Mouse (Mus musculus): ENCODE measurements around the gene Tnnt2. TPM values are rescaled to one million over a fixed set of nuclear protein-coding genes. Genes with fewer than 3 reads are reported as not detected.

Gene Tnnt2
- total RNA-seq, 2 experiments from 2014 or later: 7,447 to 7,490 TPM

DNA sequence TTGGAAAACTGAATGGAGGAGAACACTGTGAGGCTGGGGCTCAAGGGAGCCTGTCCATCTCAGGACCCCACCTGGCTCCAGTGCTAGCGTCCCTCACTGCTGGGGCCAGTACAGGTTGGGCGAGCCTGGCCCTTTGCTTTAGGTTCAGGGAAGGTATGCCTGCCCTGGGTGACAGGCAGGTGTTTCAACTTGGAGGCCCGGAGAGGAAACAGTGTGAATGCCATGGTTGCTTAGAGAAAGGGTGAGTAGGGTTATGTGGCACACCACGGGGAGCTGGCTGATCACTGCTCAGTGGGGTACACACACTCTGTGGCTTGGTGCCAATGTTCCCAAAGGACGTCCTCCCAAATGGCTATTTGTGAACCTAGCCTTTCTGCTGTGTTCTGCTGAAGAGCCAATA lies 21.6 kb upstream of the Tnnt2 start:
- no peak for DNase-seq
- intact Hi-C loops (cut with DNase I): loop anchor here (5.0 kb wide), 1 partner anchor 128 kb away; no protein-coding TSS in a partner anchor

DNA sequence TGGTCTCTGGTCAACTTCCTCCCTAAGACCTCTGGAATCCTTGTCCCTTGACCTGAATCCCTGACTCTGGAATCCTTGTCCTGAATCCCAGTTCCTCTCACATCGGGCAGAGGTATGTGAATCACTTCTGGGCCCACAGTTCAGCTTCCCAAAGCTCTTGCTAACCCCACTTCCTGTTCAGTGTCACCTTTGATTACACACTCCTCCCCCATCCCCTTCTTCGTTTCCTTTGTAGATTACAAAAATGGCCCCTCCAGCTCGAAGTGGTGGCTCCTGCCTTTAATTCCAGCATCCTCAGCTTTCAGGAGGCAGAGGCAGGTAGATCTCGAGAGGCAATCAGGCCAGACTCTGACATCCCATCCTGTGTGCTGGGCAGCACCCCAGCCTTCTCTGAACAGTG lies 18.6 kb upstream of the Tnnt2 start:
- no peak for DNase-seq
- intact Hi-C loops (cut with DNase I): no loop called here

DNA sequence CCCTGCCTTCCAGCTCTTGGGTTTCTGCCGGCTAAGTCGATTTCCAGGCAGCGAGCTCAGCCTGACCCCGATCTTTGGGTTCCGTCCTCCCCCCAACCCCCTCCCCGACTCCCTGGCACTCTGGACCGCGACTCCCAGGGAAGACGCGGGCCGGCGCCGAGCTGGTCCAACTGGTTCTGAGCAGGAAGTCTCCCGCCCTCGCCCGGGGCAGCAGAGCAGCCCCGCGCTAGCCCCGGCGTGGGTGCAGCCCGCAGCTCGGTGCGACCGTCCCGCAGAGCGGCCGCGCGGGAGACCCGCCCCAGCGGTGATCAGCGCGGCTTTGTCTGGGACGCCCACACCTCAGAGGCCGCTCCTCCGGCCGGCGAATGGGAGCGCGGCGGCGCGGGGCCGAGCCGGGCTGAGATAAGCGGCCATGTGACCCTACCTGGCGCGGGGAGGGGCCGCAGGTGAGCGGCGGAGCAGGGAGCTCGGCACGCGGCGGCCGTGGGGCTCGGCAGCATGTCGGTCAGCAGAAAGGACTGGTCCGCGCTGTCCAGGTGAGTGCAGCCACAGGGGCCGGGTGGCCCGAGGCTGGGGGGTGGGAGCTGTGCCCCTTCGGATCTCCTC lies 17.6 kb upstream of the Tnnt2 start, which contains the start of gene Lad1:
Gene Lad1, plus strand, starts transcription at position 118 of the 606 bp plus-strand sequence.
- intact Hi-C loops (cut with DNase I): no loop called here
- peak in 1 of 2 experiments; percentile 13 for DNase-seq

DNA sequence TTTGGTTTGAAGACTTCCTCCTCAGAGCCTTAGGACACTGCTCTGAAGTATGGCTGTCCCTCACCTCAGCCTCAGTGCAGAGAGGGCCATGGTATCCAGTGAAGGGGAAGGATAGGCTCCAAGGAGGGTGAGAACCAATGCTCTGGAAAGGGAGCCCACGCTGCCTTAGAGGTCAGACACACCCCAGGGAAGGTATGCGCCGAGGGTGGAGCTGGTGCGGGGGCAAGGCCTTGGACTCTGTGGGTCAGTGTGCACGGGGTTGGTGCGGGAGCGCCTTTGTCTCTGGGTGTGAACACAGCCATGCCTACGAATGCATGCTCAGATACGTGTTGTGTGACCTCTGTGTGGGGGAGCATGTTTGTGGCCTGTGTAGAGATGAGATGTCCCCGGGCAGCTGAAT lies 16.1 kb upstream of the Tnnt2 start:
- DNase-seq: no peak
- intact Hi-C loops (cut with DNase I): no loop called here

DNA sequence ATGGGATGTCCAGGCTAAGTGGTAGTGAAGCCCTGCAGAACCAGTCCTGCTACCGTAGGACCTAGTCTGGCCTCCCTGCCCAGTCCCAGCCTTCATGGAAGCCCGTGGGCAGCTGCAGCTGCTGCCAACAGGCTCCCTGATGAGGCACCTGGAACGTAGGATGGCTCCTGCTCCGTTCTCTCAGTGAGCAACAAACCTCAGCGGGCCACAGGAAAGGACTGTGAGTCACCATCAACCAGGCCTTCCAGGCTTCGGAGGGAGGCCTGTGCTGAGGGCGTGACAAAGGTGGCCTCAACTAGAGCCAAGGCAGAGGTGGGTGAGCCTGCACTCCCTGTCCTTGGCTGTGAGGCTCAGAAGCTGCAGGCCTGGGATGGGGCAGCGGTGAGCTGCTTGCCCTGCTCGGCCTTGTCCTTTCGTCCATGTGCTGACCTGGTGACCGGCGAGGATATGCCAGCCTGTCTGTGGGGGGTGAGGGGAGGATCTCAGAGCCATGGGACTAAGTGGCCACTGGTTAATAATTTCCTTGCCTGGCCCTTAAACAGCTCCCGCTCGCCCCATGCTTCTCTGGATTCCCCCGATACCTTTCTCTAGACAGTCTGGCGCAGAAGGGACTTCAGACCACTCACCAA lies 15.3 kb upstream of the Tnnt2 start:
- DNase-seq: no peak
- intact Hi-C loops (cut with DNase I): no loop called here

DNA sequence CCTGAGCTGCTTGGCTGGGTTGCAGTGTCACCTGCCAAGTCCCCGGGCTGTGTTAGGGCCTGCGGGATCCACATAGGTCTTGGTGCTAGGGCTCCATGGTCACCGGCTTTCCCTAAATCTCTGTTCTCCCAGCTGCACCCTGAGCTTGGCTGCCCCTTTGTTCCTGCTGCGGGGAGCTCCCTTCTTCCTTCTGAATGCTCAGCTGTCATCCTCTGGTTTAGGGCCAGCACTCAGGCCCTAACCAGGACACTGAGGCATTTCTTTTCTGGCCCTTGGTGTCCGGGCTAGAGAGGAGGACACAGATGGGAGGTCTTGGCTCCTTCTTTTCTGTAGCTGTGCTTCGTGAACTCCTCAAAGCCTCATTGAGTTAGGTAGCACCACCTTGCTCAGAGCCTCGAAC lies 14.4 kb upstream of the Tnnt2 start:
- DNase-seq: no peak

DNA sequence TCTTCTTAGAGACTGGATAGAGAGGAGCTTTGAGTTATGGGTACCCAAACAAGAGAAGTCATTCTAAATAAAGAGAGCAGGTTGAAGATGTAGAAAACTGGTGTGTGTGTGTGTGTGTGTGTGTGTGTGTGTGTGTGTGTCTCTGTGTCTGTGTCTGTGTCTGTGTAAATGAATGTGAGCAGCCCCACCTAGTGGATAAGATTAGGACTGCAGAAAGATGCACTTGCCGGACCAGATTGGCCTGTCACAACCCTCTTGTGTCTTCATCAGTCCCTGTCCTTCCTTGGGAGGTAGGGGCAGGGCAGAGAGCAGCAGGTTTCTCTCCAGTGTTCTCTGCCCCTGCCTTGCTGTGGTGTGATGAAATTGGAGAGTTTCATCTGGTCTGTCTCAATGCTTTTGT lies 7.2 kb upstream of the Tnnt2 start:
- intact Hi-C loops (cut with DNase I): loop anchor here (2.0 to 5.0 kb wide), 3 partner anchors 18 to 112 kb away; no protein-coding TSS in a partner anchor
- peak; percentile 50 to 74 for DNase-seq

More for the DNA sequence above, 14.4 kb upstream of the Tnnt2 start:
- intact Hi-C loops (cut with DNase I): no loop called here

DNA sequence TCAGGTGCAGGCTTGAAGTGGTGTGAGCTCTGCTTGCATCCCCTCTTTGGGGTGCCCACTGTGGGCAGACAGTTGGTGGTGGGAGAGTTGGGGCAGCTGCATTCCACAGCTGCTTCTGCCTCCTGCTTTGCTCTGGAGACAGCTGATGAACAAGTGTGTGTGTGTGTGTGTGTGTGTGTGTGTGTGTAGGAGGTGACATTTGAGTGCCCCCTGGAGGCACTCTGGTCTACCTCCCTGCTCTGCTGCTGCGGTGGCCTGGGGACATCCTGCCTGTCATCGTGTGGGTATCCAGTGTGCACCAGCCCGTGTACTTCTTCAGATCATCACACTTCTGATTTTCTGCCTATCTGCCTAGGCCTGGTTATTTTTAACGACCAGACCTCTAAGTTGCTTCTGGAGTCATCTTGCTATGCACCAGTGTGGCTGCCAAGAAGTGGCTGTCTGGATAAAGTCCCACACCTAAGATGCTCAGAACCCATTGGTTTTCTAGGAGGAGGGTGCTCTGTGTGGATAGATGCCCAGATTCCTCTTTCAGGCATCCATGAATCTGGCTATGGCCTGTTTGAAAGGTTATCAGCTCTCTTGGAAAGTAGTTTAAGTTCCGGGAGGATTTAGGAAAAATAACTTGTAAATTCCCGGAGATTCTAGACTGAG lies 1.8 kb upstream of the Tnnt2 start:
- intact Hi-C loops (cut with DNase I): no loop called here
- peak; percentile 43 to 58 for DNase-seq

DNA sequence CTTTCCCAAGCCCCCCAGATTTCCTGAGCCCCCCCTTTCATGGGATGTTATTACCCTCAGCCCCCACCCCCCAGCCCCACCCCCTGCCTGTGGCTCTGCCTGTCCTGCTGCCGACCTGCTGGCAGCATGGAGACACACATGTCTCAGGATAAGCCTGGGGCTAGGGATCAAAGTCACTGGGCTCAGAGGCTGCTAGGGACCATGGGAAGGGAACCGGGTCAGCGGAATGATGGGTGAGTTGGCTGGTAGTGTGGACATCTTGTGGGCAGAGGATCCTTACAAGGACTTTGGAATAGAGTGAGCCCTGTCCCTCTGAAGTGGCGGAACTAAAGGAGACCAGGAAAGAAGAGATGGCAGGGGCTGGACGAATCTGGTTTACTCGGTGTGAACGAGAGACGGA lies 1.2 kb upstream of the Tnnt2 start:
- intact Hi-C loops (cut with DNase I): no loop called here
- DNase-seq: no peak

DNA sequence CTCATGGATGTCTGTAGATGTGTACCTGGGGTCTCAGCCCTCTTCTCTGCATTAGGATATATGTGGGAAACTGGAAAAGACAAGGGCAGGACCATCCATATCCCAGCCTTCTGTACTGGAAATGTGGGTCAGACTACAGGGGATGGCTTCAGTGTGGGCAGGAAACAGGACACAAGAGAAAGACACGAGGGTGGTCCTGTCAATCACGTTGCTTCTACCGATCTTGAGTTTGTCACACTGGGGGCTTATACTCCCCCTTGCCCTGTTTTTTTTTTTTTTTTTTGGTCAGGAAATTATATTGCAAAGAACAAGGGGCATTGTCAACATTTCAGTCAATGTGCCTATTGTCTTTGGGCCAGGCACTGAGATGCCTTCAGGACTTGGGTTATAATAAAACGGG lies 2.5 kb downstream of the Tnnt2 start:
- DNase-seq: peak; percentile 9 to 32
- intact Hi-C loops (cut with DNase I): no loop called here

DNA sequence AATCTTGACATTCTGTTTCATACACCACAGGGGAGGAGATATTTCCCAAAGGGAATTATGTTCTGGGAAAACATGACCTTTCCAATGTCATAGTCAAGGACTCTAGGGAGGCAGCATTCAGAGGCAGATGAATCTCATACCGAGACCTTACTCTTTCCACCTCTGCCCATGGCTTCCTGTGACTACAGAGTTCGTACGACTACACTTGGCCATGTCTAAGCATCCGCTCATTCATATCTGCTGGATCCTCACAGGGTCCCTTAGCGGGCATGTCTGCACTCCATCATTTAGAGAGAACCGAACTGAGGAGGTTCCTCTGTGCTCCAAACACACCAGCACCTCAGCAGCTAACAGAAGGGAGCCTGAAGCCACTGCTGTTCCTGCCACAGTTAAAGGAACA lies 2.9 kb downstream of the Tnnt2 start:
- DNase-seq: peak in 1 of 2 experiments; percentile 27
- intact Hi-C loops (cut with DNase I): no loop called here

DNA sequence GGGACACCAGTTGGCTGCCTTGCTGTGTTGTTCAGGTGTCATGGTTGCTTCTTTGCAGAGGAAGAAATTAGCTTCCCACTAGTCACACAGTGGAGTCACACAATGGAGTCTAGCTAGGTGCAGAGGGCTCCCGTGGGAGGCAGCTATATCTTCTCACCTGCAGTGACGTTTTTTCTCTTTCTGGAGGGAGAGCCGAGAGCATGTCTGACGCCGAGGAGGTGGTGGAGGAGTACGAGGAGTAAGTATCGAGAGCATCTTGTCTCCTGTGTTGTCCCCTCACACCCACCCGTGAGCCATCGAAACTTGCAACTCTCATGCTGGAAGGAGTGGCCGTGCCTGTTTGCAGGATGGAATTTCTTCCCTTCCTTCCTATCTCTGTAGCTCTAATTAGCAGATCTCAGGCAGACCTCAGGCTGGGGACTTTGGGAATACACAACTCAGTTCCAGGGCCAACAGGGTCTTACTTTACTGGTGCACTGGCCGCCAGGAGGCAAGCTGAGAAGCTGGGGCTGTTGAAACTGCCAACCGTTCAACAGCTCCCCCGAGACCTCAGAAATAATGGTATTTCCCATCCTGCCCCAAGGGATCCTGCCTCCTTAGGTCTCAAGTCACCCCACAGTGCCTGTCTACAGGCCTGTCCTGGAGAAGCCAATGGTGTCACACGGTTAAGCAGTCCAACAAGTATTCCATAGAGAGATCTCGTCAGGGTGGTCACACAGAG lies 4.7 kb downstream of the Tnnt2 start:
- intact Hi-C loops (cut with DNase I): no loop called here
- DNase-seq: no peak

DNA sequence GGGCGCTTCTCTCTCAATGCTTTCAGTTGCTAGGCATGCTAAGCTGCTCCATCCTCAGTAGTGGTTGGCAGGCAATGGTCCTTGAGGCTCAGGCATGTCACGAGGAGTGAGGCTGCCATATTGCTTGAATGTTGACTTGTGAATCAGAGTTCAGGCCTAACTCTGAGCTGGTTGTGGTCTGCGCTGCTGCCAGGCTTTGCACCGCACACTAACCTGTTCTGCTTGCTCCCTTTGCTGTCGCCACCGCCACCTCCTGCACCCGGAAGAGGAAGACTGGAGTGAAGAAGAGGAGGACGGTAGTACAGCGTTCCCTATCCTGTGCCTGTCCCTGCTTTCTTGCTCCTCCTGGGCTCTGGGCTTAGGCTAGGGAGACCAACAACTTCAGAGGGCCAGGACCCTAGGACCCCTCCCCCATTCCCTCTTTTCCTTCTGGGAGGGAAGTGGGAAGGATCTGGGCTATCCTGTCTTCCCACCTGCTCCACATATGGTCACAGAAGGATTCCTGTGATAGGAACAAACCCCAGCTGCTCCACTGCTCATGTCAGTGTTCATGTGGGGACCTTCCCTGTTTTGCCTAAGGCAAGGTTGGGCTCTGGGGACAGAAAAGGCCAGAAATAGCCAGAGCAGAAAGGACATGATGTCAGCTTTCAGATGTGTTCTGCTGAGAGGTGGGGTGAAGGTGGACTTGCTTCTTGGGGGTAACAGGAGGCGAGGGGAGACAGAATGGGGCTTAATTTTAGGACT lies 7.5 kb downstream of the Tnnt2 start:
- intact Hi-C loops (cut with DNase I): no loop called here
- peak in 1 of 2 experiments; percentile 31 for DNase-seq

DNA sequence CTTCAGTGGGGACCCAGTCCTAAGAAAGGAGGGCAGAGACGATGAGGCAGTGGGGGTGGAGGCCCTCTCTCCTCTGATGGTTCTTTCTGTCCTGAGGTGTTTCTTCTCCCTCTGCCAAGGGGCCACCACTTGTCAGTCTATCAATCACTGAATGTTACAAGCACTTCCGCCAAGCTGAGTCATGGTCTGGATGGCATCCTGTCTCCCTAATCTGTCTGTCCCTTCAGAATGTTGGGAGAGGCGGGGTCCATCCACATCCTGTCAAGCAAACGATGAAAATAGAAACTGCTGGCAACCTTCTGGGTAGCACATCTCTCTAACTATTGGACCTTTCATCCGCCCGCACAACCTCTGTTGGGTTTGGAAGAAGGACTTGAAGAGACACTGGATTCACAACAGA lies 8.3 kb downstream of the Tnnt2 start:
- peak; percentile 69 to 73 for DNase-seq
- intact Hi-C loops (cut with DNase I): no loop called here

DNA sequence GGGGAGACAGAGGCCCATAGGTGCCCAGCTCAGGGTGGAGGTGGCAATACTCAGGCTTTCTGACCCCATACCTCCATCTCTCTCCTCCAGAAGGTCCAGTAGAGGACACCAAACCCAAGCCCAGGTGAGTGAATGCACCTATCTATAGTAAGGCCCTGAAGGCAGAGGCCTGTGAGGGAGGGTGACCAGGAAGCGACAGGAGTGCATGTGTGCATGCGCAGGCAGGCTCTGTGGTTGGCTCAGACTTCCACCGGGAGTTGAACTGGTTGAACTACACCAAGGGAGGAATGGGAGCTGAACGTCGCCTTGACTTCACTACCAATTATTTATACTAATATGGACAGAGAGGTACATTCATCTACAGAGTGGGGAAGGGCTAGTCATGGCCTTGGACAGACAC lies 10.5 kb downstream of the Tnnt2 start:
- intact Hi-C loops (cut with DNase I): no loop called here
- peak in 1 of 2 experiments; percentile 17 for DNase-seq

DNA sequence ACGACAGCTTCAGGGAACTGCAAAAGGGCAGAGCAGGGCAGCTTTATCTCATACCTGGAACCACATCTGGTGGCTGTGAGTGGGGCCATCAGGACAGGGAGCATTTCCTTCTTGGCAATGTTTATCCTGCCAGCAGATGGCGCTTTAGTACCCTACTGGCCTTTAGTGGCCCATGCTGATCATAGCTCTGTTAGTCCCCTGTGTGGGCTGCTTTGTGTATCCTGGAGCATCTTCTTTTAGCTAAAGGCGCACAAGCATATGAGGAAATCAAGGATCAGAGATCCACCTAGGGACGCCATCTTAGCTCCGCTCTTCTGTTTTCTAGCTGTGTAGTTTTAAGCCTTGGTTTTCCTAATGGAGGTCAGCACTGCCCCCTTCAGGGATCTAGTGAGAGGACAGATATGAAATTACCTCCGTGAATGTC lies 11.0 kb downstream of the Tnnt2 start:
- DNase-seq: peak in 1 of 2 experiments; percentile 71
- intact Hi-C loops (cut with DNase I): no loop called here

DNA sequence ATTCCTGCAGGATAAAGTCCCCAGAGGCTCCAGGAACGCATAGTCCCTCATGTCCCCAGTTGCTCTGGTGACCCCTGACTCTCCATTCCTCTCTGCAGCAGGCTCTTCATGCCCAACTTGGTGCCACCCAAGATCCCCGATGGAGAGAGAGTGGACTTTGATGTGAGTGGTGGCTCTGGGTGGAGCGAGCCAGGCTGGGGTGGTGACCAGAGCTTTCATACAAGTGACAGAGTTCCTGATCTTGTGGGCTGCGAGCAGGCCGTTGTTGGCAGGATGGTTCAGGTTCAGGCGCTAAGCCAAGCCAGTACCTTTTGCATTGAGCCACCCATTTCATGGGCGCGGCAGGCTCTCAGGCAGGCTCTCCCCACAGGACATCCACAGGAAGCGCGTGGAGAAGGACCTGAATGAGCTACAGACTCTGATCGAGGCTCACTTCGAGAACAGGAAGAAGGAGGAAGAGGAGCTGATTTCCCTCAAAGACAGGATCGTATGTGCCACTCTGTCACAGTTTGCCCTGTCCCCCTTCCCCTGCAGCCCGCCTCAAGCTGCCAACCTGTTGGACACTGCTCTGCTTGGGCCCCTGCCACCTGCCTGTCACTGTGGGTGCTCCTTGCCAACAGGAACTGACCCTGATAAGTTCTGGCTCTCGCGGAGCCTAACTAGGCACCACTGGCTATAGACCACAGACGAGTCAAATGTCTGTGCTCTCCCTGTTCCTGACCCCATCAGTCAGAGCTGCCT lies 11.6 kb downstream of the Tnnt2 start:
- intact Hi-C loops (cut with DNase I): no loop called here
- DNase-seq: peak; percentile 75 to 81

DNA sequence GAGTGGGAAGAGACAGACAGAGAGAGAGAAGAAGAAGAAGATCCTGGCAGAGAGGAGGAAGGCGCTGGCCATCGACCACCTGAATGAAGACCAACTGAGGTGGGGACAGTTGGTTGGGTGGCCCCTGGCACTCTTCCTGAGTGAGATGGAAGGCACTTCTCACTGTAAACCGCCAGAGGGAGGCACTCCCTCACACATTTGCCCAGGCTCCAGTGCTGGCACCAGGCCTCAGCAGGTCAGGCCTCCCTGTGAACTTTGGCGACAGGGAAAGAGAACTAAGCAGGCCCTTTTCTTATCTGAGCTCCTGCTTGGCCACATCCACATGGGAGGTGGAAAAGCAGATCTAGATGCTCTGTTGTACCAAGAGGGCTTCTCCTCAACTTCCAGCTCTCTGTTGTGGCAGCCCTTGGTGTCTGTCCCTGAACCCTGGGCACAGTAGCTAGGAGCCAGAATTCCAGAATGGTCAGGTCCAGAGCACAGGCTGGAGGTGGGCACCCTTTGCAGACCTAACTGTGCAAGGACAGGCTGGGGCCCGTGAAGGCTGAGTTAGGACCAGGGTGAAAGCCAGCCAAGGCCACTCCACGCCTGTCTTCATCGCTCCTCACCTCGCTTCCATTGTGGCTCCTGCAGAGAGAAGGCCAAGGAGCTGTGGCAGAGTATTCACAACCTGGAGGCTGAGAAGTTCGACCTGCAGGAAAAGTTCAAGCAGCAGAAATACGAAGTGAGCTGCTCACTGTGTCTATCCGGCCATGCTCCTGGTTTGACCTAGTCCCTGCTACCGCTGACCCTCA lies 14.8 kb downstream of the Tnnt2 start:
- DNase-seq: peak in 1 of 2 experiments; percentile 76
- intact Hi-C loops (cut with DNase I): loop anchor here (2.0 kb wide), 1 partner anchor 32 kb away; no protein-coding TSS in a partner anchor
